Mouse (Mus musculus) retina, embryonic 14.5 days (tissue): ENCODE results near the gene Plcxd3.
A peak's percentile ranks its signal among the peaks of the same experiment; 100 is the strongest.

Experiments
- DNase-seq: peaks from one replicate; pipeline ENCODE4 v3.0.0-alpha.2; 2015; ENCODE audit warnings: low spot score

Gene Plcxd3

DNA sequence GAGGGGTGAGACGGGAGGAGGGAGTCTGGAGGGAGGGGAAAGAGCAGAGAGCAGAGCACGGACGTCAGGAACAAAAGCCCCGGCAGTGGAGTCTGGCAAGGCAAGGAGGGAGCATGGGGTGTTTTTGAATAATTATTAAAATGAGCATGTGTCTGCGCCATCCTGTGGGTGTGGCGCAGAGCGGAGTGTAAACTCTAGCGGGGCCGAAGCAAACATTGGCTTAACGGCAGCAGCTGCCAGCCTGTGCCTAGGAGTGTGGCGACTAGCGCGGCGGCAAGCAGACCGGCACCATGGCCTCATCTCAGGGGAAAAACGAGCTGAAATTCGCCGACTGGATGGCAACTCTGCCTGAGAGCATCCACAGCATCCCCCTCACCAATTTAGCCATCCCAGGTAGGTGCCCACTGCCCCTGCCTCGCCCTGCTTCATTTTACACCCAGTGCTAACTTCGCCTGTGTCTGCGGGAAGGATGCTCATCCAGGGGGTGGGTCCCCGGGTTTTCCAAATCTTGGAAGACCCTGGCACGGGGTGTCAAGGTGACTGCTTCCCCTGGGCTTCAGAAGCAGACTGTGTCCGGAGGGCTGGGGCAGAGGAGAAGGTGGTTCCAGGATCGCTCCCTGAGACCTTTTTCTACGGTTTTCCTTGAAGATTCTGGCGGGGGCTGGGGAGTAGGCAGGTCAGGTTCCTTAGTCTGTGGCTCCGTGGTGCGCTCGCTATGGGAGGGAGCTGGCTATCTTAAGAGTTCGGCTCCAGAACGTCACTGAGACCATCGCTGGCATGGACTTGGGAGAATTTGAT, at the start of gene Plcxd3:
TSS of gene Plcxd3 (plus strand) at position 69 of the 798 bp plus-strand sequence.
- peak; percentile 78 for DNase-seq

DNA sequence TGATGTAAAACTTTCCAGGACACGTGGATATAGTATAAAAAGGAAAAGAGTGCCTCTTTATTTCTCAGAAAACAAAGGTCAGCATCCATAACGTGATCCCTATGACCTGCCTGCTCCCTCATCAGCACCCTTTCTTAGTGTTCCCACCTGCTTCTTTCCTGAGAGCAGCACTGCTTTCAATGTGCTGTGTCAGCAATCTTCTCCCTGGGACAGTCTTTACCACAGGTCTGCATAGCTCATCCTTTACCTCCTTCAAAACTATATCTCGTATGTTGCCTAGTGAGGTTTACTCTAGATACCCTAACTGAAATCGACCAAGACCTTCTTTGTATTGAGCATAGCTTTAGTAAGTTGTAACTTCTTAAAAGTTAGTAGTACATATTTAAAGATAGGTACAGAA, 43.4 kb upstream of the Plcxd3 start:
- no peak for DNase-seq

DNA sequence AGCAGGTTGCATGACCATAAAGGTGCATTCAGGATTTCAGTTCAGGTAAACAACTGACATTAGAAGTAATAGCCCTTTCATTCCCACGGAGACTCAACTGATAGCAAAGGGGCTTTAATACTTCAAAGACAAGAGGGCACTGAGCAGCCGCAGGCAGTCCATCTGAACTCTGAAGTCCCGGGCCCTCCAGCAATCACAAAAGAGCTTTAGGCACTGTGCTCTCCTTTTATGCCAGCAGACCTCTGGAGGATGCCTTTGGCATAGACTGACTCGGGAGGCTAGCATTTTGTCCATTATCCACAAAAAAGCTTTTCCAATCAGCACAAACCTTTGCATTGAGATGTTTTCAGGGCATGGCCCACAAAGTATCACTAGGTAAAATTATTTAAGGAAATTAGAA, 33.7 kb upstream of the Plcxd3 start:
- no peak for DNase-seq

DNA sequence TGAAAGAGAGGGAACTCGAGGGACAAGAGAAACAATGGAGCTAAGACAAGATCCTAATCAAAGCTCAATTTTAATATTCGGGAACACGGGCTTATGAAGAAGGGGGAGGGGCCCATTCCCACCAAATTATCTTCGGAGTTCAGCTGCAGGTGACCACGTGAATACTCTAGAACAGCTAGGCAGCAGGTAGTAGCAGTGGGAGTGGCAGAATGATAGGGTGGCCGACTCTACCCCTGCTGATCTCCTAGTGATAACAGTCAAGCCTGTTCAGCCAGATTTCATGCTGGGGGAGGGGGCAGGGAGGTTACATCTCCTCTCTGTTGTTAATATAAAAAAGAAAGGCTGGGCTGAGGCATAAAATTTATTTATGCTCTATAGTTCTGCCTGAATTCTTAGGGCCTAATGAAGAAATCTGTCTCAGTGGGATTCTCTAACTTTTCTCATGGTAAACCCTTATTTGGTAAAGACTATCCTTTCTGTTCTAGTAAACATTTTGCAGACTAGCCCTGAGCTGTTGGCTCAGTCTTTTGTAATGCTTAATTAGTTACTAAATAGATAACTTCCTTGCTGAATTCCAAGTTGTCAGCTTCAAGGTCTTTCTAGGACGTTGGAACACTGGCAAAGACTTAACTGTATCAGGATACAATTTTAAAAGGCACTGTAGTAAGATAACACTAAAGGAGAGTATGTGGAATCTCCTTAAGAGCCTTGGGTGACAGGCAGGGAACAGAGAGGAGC, 26.3 kb upstream of the Plcxd3 start:
- DNase-seq = no peak

DNA sequence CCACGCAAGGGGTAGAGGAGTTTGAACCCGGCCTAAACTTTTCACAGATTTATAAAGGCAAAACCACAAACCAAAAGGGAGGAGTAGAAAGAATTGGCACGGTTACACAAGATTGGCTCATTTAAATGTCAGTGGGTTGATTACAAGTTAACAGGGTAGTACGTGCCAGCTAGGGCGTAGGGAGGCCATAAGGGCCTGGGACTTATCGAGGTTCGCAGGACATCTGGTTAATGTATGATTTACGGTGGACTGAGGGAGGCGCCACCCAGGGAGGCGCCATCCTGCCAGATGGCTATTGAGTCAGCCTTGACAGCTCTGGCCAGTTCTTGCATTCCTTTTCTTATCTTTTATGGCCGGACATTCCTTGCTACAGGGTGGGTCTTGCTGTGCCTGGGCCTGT, 18.9 kb upstream of the Plcxd3 start:
- DNase-seq = no peak

DNA sequence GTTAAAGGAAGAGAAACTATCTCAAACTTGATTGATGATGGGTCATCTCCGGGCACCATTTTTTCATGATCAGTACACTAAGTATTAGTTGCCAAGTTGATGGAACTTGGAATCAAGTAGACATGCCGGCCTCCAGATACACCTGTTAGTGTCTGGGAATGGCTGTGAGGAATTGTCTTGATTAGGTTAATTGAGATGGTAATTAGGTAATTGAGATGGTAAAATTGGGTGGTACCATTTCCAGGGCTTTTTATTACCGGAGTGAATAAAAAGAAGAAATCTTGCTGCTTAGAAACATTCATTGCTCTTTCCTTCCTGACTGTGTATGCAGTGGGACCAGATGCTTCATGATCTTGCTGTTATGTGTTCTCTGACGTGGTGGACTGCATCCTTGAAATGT, 17.6 kb upstream of the Plcxd3 start:
- no peak for DNase-seq

DNA sequence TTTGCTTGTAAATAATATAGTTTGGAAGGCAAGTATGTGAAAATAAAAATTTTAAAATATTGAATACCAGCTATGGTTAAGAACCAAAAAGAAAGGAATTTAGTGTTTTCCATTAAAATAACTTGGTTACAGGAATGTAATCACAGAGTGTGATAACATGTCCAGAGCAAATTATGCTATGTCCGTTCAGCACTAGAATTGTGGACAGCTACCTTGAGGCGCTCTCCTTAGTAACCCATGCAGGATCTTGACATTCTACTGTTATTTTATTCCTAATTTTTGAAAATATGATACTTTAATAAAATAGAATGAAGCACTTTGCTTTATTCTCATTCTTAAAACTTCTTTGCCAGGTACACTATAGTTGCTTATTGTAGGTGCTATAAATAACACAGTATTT, 7.5 kb upstream of the Plcxd3 start:
- DNase-seq = peak; percentile 39

DNA sequence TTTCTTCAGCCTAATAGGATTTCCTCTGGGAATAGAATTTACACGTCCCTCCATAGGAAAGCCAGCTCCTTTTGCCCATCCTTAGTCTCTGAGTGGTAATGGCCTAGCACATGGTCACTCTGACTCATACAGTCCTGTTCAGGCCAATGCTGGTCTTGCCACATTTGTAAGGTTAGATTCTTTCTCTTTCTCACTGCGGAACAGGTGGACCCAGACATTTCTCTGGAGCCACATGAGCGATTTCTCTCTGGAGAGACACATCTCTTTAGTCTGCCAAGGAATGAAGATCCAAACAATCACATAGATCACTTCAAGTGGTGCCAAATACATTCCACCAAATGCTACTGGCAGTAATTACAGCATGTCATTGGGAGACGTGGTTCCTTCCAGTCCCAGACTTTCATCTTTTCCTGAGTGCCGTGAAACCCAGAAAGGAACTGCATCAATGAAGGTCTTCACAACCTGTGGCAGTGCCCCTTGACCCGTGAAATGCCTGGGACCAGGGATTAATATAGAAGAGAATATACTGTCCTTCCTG, 769 bp upstream of the Plcxd3 start:
- peak; percentile 7 for DNase-seq

DNA sequence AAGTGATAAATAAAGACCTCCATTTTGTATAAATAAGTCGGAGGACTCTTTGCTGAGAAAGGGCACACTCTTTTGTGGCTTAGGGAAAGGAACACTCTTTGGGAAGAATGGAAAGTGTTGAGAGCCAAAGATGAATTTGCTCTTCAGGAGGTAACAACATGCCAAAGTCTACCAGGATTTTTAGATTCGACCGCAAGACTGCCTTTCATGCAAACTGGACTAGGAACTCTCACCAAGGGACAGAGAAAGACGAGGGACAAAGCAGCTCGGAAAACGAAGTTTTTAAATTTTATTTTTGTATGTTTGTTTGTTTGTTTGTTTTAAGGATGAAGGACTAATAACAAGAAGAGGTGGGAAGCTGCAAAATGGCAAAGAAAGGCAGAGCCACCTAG, 264 bp upstream of the Plcxd3 start:
- no peak for DNase-seq

DNA sequence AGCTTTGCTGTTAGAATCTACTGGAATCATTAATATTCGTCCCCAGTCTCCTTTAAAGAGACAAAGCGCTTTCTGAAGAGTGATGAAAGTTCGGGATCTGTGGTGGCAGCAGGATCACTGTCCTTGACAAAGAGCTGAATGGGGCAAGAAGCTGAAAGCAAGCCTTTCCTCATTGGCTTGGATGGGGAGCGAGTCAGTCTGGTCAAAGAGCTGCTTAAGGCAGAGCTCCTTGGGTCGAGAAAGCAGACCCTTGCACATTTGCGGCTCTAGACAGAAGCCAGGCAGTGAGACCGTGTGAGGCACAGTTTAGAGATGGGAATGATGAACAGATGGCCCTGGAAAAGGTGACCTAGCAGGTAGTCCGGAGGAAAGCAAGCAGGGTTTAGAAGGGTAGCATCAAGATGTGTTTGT, 935 bp downstream of the Plcxd3 start:
- DNase-seq = peak; percentile 27

DNA sequence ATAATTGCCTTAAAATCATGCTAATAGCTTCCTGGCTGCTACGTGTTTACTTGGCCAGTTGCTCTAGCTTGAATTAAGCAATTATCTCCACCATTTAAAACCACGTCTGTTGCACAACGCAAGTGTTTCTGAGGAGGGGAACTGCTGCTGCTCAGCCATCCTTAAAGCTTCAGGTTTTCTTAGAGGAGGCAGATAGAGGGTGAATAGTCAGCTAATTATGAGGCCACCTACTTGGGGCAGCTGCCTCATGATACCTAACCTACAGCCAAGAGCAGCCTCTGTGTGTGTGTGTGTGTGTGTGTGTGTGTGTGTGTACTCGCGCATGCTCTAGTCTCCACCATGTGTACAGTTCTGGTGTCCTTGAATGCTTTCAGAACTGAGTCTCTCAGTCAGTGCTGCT, 3.5 kb downstream of the Plcxd3 start:
- peak; percentile 21 for DNase-seq

DNA sequence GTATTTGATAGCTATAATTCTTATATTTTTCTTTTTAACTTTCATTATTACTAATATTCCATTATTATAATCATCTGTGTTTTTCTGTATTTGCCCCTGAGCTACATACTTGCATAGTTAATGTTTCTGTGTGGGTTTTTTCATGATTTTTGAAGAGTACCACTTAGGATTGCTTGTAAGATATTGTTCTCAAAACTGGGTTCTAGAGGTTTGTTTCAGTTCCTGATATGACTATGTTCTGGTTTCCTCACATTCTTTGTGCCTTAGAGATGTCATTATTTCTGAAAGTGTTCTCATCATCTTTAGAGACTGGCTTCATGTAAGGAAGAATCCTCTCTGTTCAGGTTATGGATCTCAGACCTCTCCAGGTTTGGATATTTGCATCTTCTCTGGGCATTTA, 12.5 kb downstream of the Plcxd3 start:
- no peak for DNase-seq

DNA sequence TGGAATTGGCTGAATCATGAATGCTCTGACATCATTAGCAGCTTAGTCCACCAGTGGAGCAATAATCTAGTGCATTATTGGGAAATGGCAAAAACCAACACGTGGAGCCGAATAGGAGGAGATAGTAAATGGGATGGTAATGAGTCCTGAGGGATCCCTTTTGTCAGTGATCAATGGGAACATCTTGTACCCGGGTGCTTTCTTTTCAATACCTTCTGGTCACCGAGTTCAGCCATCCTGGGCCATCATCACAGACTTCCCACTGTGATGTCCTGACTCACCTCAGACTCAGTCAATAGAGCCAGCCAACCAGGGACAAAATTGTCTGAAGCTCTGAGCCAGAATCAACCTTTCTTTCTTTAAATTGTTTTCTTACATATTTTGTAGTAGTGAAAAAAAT, 24.8 kb downstream of the Plcxd3 start:
- no peak for DNase-seq

DNA sequence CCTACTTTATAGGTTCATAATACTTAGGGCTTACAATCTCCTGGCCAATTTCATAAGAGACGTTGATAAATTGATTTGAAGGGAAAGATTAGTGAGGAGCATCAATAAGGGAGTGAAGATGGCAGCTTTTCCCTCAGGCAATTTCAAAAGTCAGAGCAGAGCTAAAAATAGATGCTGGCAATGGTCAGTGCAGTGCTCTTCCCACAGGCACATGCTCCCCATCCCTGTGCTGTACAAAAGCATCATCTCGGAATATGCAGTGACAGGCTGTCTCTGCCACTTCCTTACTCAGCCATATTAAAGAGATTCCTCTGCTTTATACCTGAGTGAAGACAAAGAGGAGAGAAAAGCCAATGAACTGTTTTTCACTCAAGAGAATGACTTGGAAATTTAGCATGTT, 36.0 kb downstream of the Plcxd3 start:
- peak; percentile 7 for DNase-seq

DNA sequence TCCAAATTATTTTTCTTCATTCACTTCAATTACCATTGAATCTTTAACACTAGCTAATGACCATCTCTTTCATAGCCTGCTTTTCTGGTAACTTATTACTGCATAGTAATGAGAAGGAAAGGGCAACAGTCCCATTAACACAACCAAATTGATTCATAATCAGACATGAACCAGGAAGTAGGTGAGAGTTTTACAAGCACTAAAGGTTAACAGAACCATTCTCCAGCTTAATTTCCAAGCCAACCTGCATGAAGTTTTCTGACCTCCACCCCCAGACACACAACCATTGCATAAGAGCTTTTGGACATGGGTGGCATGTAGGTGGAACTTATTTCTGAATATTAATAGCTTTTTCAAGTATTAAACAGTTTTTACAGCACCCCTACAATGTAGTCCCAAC, 64.8 kb downstream of the Plcxd3 start:
- no peak for DNase-seq

DNA sequence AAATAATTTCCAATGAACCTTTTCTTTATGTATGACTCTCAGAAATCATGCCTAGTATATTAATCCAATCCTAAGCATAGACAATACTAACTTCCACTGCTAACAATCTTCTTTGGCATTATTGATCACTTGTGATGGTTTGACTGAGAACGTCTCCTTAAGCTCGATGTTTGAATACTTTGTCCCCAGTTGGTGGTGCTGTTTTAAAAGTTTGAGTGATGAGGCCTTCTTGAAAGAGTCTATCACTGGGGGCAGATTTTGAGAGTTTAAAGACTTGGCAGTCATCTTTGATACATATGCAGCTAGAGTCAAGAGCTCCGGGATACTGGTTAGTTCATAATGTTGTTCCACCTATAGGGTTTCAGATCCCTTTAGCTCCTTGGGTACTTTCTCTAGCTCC, 120.9 kb downstream of the Plcxd3 start:
- DNase-seq = no peak

DNA sequence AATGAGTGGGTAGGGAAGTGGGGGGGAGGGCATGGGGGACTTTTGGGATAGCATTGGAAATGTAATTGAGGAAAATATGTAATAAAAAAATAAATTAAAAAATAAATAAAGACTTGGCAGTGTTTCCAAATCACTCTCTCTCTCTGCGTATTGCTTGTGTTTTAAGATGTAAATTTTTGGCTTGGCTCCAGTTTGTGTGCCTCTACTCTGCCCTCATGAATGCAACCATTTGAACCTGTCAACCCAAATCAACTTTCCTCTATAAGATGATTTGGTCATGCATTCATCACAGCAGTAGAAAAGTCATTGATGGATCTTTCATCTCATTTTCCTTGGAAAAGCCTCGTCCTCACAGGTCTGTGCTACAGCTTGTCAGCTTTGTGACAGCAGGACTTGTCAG, 121.7 kb downstream of the Plcxd3 start:
- DNase-seq = no peak

DNA sequence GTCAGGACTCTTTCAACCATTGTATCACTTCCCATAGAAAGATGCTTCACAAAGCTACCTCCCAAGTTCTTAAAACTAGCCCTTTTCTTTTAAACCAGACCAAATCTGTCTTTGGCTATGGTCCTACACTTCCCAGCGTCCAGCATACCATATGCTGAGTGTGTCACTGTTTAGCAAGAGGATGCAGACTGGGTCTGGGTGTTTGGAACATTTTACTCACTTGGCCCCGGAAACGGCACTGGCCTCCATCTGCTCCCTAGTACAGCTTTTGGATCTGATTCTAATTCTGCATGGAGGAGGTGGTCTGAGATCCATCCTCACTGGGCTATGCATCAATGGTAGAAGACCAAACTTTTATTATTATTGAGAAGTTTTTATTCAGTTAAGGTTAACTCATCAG, 122.7 kb downstream of the Plcxd3 start:
- DNase-seq = no peak

DNA sequence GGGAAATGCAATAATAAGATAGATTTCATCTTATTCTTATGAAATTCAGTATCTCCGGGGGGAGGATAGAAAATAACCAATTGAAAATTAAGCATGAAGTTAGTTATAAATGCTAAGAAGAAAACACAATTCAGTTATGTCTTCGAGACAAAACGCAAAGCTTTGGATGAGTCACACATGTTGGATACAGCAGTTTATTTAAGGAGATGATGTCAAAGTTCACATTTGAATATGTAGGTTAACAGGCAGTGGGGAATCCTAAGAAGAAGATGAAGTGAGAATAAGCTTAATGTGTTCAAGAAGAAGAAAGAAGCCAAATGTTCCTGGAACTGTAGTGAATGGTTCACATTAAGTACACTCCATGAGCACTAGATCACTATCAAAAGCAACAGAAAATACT, 128.1 kb downstream of the Plcxd3 start:
- no peak for DNase-seq

DNA sequence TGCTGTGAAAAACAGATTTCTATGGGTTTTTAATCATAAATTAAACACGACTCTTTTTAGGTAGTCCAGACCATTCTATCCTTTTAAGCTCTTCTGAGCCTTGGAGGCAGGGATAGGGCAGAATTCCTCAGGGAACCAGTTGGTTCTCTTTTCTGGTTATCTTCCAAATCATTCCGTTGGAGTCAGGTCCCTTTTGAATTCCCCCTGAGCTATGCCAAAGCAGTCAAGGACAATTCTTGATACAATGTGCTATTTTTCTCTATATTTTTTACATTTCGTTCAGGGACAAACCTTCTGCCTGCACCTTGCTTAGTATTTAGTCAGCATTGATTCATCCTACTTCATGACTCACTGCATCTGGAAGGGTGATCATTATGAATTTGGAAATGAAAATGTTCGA, 128.5 kb downstream of the Plcxd3 start:
- DNase-seq = no peak

DNA sequence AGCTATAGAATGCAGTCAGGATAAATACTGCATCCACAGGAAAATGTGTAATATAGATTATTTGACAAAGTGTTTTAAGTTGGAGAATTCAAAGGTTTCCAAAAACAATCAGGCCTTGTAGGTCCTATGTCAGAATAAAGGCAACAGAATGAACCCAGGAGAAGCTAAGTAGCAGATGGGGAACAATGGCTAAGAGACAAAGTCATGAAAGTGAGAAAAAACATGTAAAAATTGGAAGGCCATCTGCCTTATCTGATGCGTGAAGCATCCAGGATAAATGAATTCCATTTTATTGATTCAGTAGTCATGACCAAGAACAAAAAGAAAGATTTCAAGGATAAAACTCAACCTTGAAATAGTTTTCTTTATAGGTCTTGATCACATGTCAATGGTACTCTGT, 139.4 kb downstream of the Plcxd3 start:
- no peak for DNase-seq

DNA sequence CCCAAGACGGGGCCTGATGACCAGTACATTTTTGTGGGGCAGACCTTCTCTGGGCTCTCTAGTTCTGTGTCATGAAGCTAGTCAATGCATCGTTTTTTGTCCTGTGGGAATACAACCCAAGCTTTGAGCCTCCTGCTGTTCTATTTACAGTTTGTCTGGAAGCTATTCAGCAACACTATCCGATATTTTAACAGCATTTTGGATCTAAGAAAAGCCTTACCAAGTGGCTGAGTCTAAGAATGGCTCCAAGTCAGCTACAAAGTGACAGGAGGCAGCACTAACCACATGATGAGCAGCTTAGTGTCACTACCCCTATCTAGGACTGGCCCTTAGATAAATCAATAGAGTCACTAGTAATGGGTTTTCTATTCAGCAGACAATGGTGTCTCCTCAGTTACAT, 149.3 kb downstream of the Plcxd3 start:
- DNase-seq = no peak

DNA sequence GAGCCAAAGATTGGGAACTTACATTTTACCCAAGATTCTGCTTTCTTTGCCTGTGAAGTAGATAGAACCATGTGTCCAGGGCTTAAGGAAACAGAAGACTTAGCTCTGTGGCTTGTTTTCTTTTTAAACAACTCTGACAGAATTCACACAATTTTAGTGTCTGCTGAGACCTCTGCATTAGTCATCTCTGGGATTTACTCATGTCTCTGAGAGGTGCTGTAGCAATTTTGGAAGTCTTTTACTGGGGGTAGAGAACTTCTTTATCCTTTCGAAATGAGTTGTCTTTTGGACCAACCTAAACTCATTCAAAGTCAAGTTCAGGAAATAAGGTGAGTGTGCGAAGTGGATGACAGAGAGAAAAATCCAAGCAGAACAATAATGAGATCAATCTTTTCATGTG, 158.4 kb downstream of the Plcxd3 start:
- no peak for DNase-seq

DNA sequence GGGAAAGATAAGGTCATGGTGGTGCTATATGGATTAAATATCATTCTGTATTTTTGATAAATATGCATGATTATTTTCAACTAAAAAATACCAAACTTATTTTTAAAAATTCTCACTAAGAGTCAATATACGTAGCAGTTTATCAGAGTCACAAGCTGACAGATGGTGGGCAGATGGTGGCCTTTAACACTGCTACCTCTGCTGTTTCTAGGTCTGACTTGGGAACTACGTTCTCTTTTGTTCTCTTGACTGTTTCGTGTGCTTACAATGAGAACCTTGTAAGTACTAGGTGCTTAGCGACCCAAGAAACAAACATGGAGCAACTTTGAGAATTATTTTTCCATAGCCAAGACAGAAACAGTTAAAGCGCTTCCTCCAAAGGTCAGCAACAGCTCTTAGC, 183.8 kb downstream of the Plcxd3 start:
- no peak for DNase-seq
